Mouse (Mus musculus) brain, embryonic 14.5 days (tissue): ENCODE measurements at regions not wholly inside any gene's neighbourhood (a gene's known extent, or its start where the extent isn't known, plus 50 kb on each side); places are given as distances from the start of the nearest gene placed in this dataset.

Source experiments
- CTCF ChIP-seq: fragments of 200-500 bp; IDR thresholded peaks from 2 replicates; pipeline ENCODE4 v1.5.1; 2012; ENCODE audit warnings: inconsistent platforms, mild to moderate bottlenecking, moderate library complexity, borderline replicate concordance; ENCODE audit not compliant: insufficient read depth, insufficient read length; ENCODE audit errors: extremely low read depth
- POLR2A ChIP-seq: fragments of 200-500 bp; IDR thresholded peaks from 2 replicates; pipeline ENCODE4 v1.6.1; 2012; ENCODE audit warnings: mild to moderate bottlenecking, inconsistent platforms, borderline replicate concordance; ENCODE audit not compliant: poor library complexity, insufficient read depth, insufficient read length, severe bottlenecking; ENCODE audit errors: extremely low read depth

DNA sequence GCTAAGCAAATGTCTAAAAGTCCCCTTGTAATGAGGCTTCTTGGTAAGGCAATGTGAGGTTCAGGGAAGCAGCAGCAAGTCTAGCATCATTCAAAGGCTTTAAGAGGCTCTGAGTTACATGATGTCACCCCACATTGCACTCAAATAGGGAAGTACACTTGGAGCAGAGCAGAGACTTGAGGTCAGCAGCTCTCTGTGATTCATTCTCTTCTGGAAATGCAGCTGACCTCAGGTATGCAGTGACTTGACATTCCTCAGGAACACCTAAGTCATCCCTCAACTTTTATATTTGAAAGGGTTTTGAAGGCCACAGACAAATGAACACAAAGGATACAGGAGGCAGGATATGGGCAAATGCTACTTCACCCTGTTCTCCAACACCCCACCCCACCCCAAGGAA lies 69.4 kb upstream of the Plxna4 start:
- TF ChIP-seq POLR2A (no peak), CTCF (no peak)
